Mouse (Mus musculus) MEL (cell line): ENCODE data around the gene Ndufb7. TPM values are rescaled to one million over a fixed set of nuclear protein-coding genes. Genes with fewer than 3 reads are reported as not detected.

Experiments used
- DNase-seq: peaks from one replicate; pipeline ENCODE4 v3.0.0; 2011; ENCODE audit warnings: low read depth, low spot score
- H3K27ac ChIP-seq: 2 replicates; pipeline ENCODE4 v1.5.1; 2012; ENCODE audit warnings: low read depth, mild to moderate bottlenecking, control low read depth, low read length, moderate library complexity; ENCODE audit not compliant: control insufficient read depth
- H3K27me3 ChIP-seq, 2 experiments: fragments of 150-350 bp in 1 of 2; sonication (generic) in 1 of 2; 2 replicates each; pipeline ENCODE4 v1.6.1; 2012; ENCODE audit warnings: low read length in 2 of 2, mild to moderate bottlenecking in 2 of 2, improper control_type of control experiment in 1 of 2, moderate library complexity in 1 of 2; ENCODE audit not compliant: insufficient read depth in 2 of 2, control insufficient read depth in 1 of 2
- H3K36me3 ChIP-seq, 2 experiments: 2 replicates each; pipeline ENCODE4 v1.6.1; 2012 to 2014; ENCODE audit warnings: low read length in 2 of 2, improper control_type of control experiment in 1 of 2, inconsistent platforms in 1 of 2, mild to moderate bottlenecking in 1 of 2; ENCODE audit not compliant: insufficient read depth in 2 of 2, control insufficient read depth in 1 of 2
- H3K4me1 ChIP-seq, 2 experiments: fragments of 150-350 bp in 1 of 2; sonication (generic) in 1 of 2; 2 replicates each; pipeline ENCODE4 v1.6.1; 2012; ENCODE audit warnings: low read length in 2 of 2, improper control_type of control experiment in 1 of 2, mild to moderate bottlenecking in 1 of 2; ENCODE audit not compliant: insufficient read depth in 2 of 2, control insufficient read depth in 1 of 2
- H3K4me3 ChIP-seq, 2 experiments: fragments of 150-350 bp in 1 of 2; sonication (generic) in 1 of 2; 2 replicates each; pipeline ENCODE4 v1.5.1; 2012; ENCODE audit warnings: low read depth in 2 of 2, low read length in 2 of 2, mild to moderate bottlenecking in 2 of 2, moderate library complexity in 2 of 2, control low read depth in 1 of 2, improper control_type of control experiment in 1 of 2; ENCODE audit not compliant: control insufficient read depth in 1 of 2, insufficient read depth in 1 of 2
- H3K79me2 ChIP-seq: 2 replicates; pipeline ENCODE4 v1.6.1; 2012; ENCODE audit warnings: mild to moderate bottlenecking, low read length, moderate library complexity; ENCODE audit not compliant: control insufficient read depth, poor library complexity, insufficient read depth
- H3K9ac ChIP-seq: 2 replicates; pipeline ENCODE4 v1.6.1; 2012; ENCODE audit warnings: low read depth, mild to moderate bottlenecking, control low read depth, low read length, moderate library complexity; ENCODE audit not compliant: control insufficient read depth, poor library complexity, severe bottlenecking
- H3K9me3 ChIP-seq: fragments of 150-350 bp; sonication (generic); replicated peaks from 2 replicates; pipeline ENCODE4 v1.6.1; 2012; ENCODE audit warnings: mild to moderate bottlenecking, low read length, improper control_type of control experiment, moderate library complexity; ENCODE audit not compliant: insufficient read depth
- BHLHE40 ChIP-seq: IDR thresholded peaks from 2 replicates; pipeline ENCODE4 v1.6.1; 2012; ENCODE audit warnings: low read depth, mild to moderate bottlenecking, inconsistent platforms, low read length, improper control_type of control experiment, borderline replicate concordance
- CHD1 ChIP-seq: IDR thresholded peaks from 2 replicates; pipeline ENCODE4 v1.6.1; 2012; ENCODE audit warnings: low read depth, mild to moderate bottlenecking, inconsistent platforms, low read length, improper control_type of control experiment
- CHD2 ChIP-seq: IDR thresholded peaks from 2 replicates; pipeline ENCODE4 v1.6.1; 2011; ENCODE audit warnings: low read length, improper control_type of control experiment
- CTCF ChIP-seq, 3 experiments: IDR thresholded peaks in 2 of 3; conservative IDR thresholded peaks in 1 of 3; 2 replicates each; pipeline ENCODE4 v1.5.1; 2011 to 2012; ENCODE audit warnings: low read length in 3 of 3, low read depth in 2 of 3, mild to moderate bottlenecking in 2 of 3, improper control_type of control experiment in 1 of 3, inconsistent platforms in 1 of 3, mixed read lengths in 1 of 3, moderate library complexity in 1 of 3; ENCODE audit not compliant: control insufficient read depth in 1 of 3, insufficient read depth in 1 of 3, poor library complexity in 1 of 3, severe bottlenecking in 1 of 3
- ELF1 ChIP-seq: IDR thresholded peaks from 2 replicates; pipeline ENCODE4 v1.6.1; 2014; ENCODE audit warnings: low read depth, mild to moderate bottlenecking, inconsistent platforms, low read length, improper control_type of control experiment, moderate library complexity
- EP300 ChIP-seq, 2 experiments: IDR thresholded peaks; 2 replicates each; pipeline ENCODE4 v1.6.1; 2011; ENCODE audit warnings: improper control_type of control experiment in 2 of 2, low read length in 2 of 2, low read depth in 1 of 2, mild to moderate bottlenecking in 1 of 2
- ETS1 ChIP-seq: IDR thresholded peaks from 2 replicates; pipeline ENCODE4 v1.6.1; 2012; ENCODE audit warnings: low read depth, mild to moderate bottlenecking, inconsistent platforms, low read length, improper control_type of control experiment, moderate library complexity
- GABPA ChIP-seq: IDR thresholded peaks from 2 replicates; pipeline ENCODE4 v1.6.1; 2012; ENCODE audit warnings: low read depth, mild to moderate bottlenecking, inconsistent platforms, low read length, improper control_type of control experiment, moderate library complexity
- GATA1 ChIP-seq: IDR thresholded peaks from 2 replicates; pipeline ENCODE4 v1.6.1; 2011; ENCODE audit warnings: low read depth, low read length, improper control_type of control experiment
- JUND ChIP-seq: IDR thresholded peaks from 2 replicates; pipeline ENCODE4 v1.6.1; 2011; ENCODE audit warnings: low read depth, mild to moderate bottlenecking, improper control_type of control experiment, low read length
- MAX ChIP-seq: IDR thresholded peaks from 2 replicates; pipeline ENCODE4 v1.6.1; 2011; ENCODE audit warnings: low read length, improper control_type of control experiment
- MXI1 ChIP-seq: IDR thresholded peaks from 2 replicates; pipeline ENCODE4 v1.6.1; 2011; ENCODE audit warnings: mild to moderate bottlenecking, low read depth, low read length, improper control_type of control experiment
- MYC ChIP-seq: IDR thresholded peaks from 2 replicates; pipeline ENCODE4 v1.6.1; 2011; ENCODE audit warnings: low read depth, mild to moderate bottlenecking, low read length, improper control_type of control experiment, moderate library complexity
- NELFE ChIP-seq: IDR thresholded peaks from 2 replicates; pipeline ENCODE4 v1.6.1; 2011; ENCODE audit warnings: low read depth, low read length, improper control_type of control experiment
- POLR2A ChIP-seq, 2 experiments: IDR thresholded peaks; 2 replicates each; pipeline ENCODE4 v1.6.1; 2011 to 2012; ENCODE audit warnings: low read length in 2 of 2, mild to moderate bottlenecking in 2 of 2, control low read depth in 1 of 2, improper control_type of control experiment in 1 of 2, low read depth in 1 of 2, moderate library complexity in 1 of 2; ENCODE audit not compliant: control insufficient read depth in 1 of 2, insufficient read depth in 1 of 2, poor library complexity in 1 of 2
- POLR2AphosphoS5 ChIP-seq: IDR thresholded peaks from 2 replicates; pipeline ENCODE4 v1.6.1; 2012; ENCODE audit warnings: low read depth, borderline replicate concordance, mild to moderate bottlenecking, inconsistent platforms, low read length, moderate library complexity, mixed read lengths
- RAD21 ChIP-seq: IDR thresholded peaks from 2 replicates; pipeline ENCODE4 v1.6.1; 2011; ENCODE audit warnings: mild to moderate bottlenecking, low read depth, low read length, improper control_type of control experiment
- SIN3A ChIP-seq: IDR thresholded peaks from 2 replicates; pipeline ENCODE4 v1.6.1; 2012; ENCODE audit warnings: low read length, improper control_type of control experiment, inconsistent platforms
- SMC3 ChIP-seq: IDR thresholded peaks from 2 replicates; pipeline ENCODE4 v1.6.1; 2011; ENCODE audit warnings: low read depth, low read length, improper control_type of control experiment
- TBP ChIP-seq: IDR thresholded peaks from 2 replicates; pipeline ENCODE4 v1.8.0; 2011; ENCODE audit warnings: low read depth, low read length, improper control_type of control experiment
- UBTF ChIP-seq: IDR thresholded peaks from 2 replicates; pipeline ENCODE4 v1.6.1; 2012; ENCODE audit warnings: low read depth, mild to moderate bottlenecking, inconsistent platforms, low read length, improper control_type of control experiment, moderate library complexity, borderline replicate concordance; ENCODE audit not compliant: insufficient read depth
- USF1 ChIP-seq: IDR thresholded peaks from 2 replicates; pipeline ENCODE4 v1.6.1; 2014; ENCODE audit warnings: low read depth, mild to moderate bottlenecking, inconsistent platforms, low read length, improper control_type of control experiment, moderate library complexity
- USF2 ChIP-seq, 2 experiments: IDR thresholded peaks; 2 replicates each; pipeline ENCODE4 v1.6.1; 2011 to 2012; ENCODE audit warnings: improper control_type of control experiment in 2 of 2, low read length in 2 of 2, borderline replicate concordance in 1 of 2, inconsistent platforms in 1 of 2, low read depth in 1 of 2, mild to moderate bottlenecking in 1 of 2; ENCODE audit not compliant: insufficient read depth in 1 of 2
- ZC3H11A ChIP-seq: IDR thresholded peaks from 2 replicates; pipeline ENCODE4 v1.6.1; 2012; ENCODE audit warnings: low read depth, mild to moderate bottlenecking, inconsistent platforms, low read length, improper control_type of control experiment
- ZMIZ1 ChIP-seq: IDR thresholded peaks from 2 replicates; pipeline ENCODE4 v1.6.1; 2012; ENCODE audit warnings: low read depth, mild to moderate bottlenecking, inconsistent platforms, low read length, improper control_type of control experiment, moderate library complexity
- polyA plus RNA-seq, 2 experiments: library from polyadenylated mRNA; stranded (reverse) in 1 of 2; unstranded in 1 of 2; fragments of >175 nt in 1 of 2; fragments of >200 nt in 1 of 2; gene quantifications; 2 replicates each; pipeline versions ENCODE4 v1.2.1 to v1.2.4; 2012; ENCODE audit warnings: low replicate concordance in 2 of 2, low read depth in 1 of 2; ENCODE audit not compliant: insufficient read length in 2 of 2, insufficient read depth in 1 of 2, missing spikeins in 1 of 2
- total RNA-seq: library from RNA; depleted of rRNA; stranded (reverse); fragments of 300-350 nt; gene quantifications from 2 replicates; pipeline ENCODE4 v1.2.3, GENCODE M21; 2012

Ndufb7 gene
- total and polyA plus RNA-seq, 3 experiments, result 194 to 311 TPM; not detected in 1

- DNase-seq, result no peak
- no peaks in the 10 kb centered on the region for H3K79me2 ChIP-seq
- no peaks in the 10 kb centered on the region for H3K9me3 ChIP-seq
- TF ChIP-seq MAX (no peak), MYC (no peak), CHD1 (no peak), NELFE (no peak), ETS1 (no peak), MXI1 (no peak), CHD2 (no peak), CTCF (IDR thresholded peaks at IDR 0.05 in 2 of 3, conservative IDR thresholded peaks at IDR 0.05 in 1 of 3; ENCODE audit: control insufficient read depth in 1 of 3, insufficient read depth in 1 of 3, low read depth in 2 of 3, low read length in 3 of 3, poor library complexity in 1 of 3, severe bottlenecking in 1 of 3) (no peak), ELF1 (no peak), UBTF (no peak), TBP (no peak), JUND (no peak), EP300 (IDR thresholded peaks at IDR 0.05; ENCODE audit: low read depth in 1 of 2, low read length in 2 of 2) (no peak)
- H3K27me3 ChIP-seq, result no peaks in the 10 kb centered on the region
- H3K4me3 ChIP-seq, result no peak overlapping the region
- no peaks in the 10 kb centered on the region for H3K4me1 ChIP-seq
- no peak overlapping the region for H3K9ac ChIP-seq
- no peak overlapping the region for H3K27ac ChIP-seq
- H3K36me3 ChIP-seq, result peaks cover 0 to 1% of the 10 kb centered on the region in 2 experiments; a peak in 1 of 4 replicates
These were observed 10.4 kb downstream of the Ndufb7 start for GRCm38 (mm10) chr8:83576921-83577320.

GRCm38 (mm10) chr8:83577384-83577791 lies 10.9 kb downstream of the Ndufb7 start:
- Histone ChIP-seq H3K4me1 (no peaks in the 10 kb centered on the region), H3K4me3 (no peak overlapping the region), H3K36me3 (no peaks in the 10 kb centered on the region; a peak in 1 of 4 replicates), H3K79me2 (no peaks in the 10 kb centered on the region), H3K9me3 (no peaks in the 10 kb centered on the region), H3K27me3 (no peaks in the 10 kb centered on the region), H3K27ac (no peak overlapping the region), H3K9ac (no peak overlapping the region)
- TF ChIP-seq ZC3H11A (no peak), POLR2AphosphoS5 (no peak), USF1 (no peak), USF2 (IDR thresholded peaks at IDR 0.05; ENCODE audit: borderline replicate concordance in 1 of 2, insufficient read depth in 1 of 2, low read depth in 1 of 2, low read length in 2 of 2) (no peak), POLR2A (IDR thresholded peaks at IDR 0.05; ENCODE audit: control insufficient read depth in 1 of 2, insufficient read depth in 1 of 2, low read depth in 1 of 2, low read length in 2 of 2, poor library complexity in 1 of 2) (no peak), CHD1 (no peak), UBTF (no peak), MAX (no peak), SIN3A (no peak), MXI1 (no peak), ELF1 (no peak), RAD21 (no peak), GABPA (no peak), ZMIZ1 (no peak), GATA1 (no peak), BHLHE40 (no peak), SMC3 (no peak), MYC (no peak)
- no peak for DNase-seq
